Mouse (Mus musculus) hindbrain, postnatal 0 days (tissue): ENCODE measurements around the gene Tvp23a. TPM values are rescaled to one million over a fixed set of nuclear protein-coding genes. Genes with fewer than 3 reads are reported as not detected.

Experiments
- ATAC-seq: fragments of 200-750 bp; cut with Nextera tagmentation; 2 replicates; pipeline ENCODE4 v1.8.0; 2017; ENCODE audit warnings: mild to moderate bottlenecking, moderate TSS enrichment, moderate library complexity
- DNase-seq: peaks from one replicate; pipeline ENCODE4 v3.0.0-alpha.2; 2015; ENCODE audit warnings: low spot score
- H3K27ac ChIP-seq: fragments of 300-500 bp; sonication (generic); 2 replicates; pipeline ENCODE4 v1.5.1; 2014; ENCODE audit warnings: mild to moderate bottlenecking
- H3K27me3 ChIP-seq: fragments of 300-500 bp; sonication (generic); 2 replicates; pipeline ENCODE4 v1.6.1; 2014; ENCODE audit warnings: low read length, mixed read lengths; ENCODE audit not compliant: insufficient read depth
- H3K36me3 ChIP-seq: fragments of 300-500 bp; sonication (generic); 2 replicates; pipeline ENCODE4 v1.6.1; 2014; ENCODE audit warnings: low read length, mixed read lengths; ENCODE audit not compliant: insufficient read depth
- H3K4me1 ChIP-seq: fragments of 300-500 bp; sonication (generic); 2 replicates; pipeline ENCODE4 v1.6.1; 2014; ENCODE audit warnings: antibody characterized with exemption, low read length, mixed read lengths; ENCODE audit not compliant: insufficient read depth
- H3K4me2 ChIP-seq: fragments of 300-500 bp; sonication (generic); 2 replicates; pipeline ENCODE4 v1.6.1; 2014; ENCODE audit warnings: low read depth, mild to moderate bottlenecking, low read length, moderate library complexity, mixed read lengths
- H3K4me3 ChIP-seq: fragments of 300-500 bp; sonication (generic); 2 replicates; pipeline ENCODE4 v1.5.1; 2014; ENCODE audit warnings: low read length
- H3K9ac ChIP-seq: fragments of 300-500 bp; sonication (generic); replicated peaks from 2 replicates; pipeline ENCODE4 v1.6.1; 2014; ENCODE audit warnings: mild to moderate bottlenecking, low read length, moderate library complexity, mixed read lengths
- H3K9me3 ChIP-seq: fragments of 300-500 bp; sonication (generic); 2 replicates; pipeline ENCODE4 v1.6.1; 2016; ENCODE audit warnings: low read length, mixed read lengths
- CTCF ChIP-seq: IDR thresholded peaks from 2 replicates; pipeline ENCODE4 v1.5.1; 2016; ENCODE audit warnings: antibody characterized with exemption, control low read depth, low read depth
- WGBS: fragments of 180-500 bp; shearing (Covaris S2); extraction: QIAGEN DNeasy Blood & Tissue Kit; methylation state at CpG from one replicate; pipeline ENCODE4 v1.1.7; 2014; 5-methylcytosine and 5-hydroxymethylcytosine counted together
- polyA plus RNA-seq: library from polyadenylated mRNA; unstranded; fragments of >200 nt; fragmentation: Nextera tagmentation; extraction: Ambion mirVana; gene quantifications from 2 replicates; pipeline ENCODE4 v1.2.1, GENCODE M21; 2015
- total RNA-seq: library from RNA; depleted of rRNA; stranded (reverse); fragments of >200 nt; gene quantifications from 2 replicates; pipeline ENCODE4 v1.2.3, GENCODE M21; 2014

Gene Tvp23a
- total and polyA plus RNA-seq, 2 experiments from 2014 or later = 38.5 to 75.5 TPM

DNA sequence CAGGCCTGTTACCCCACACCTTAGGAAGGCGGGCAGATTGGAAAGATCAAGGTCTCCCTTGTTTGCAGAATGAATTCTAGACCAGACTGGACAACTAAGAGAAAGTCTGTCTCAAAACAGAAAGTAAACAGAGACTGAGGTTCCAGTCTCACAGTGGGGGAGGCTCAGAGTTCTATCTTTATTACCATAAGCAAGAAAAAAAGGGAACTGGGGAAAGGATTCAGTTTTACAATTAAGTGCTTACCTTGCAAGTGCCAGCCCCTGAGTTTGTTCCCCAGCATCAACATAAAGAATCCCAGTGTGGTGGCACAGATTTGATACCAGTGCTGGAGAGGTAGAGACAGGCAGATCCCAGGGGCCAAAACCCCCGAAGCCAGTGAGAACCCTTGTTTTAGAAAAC is 28.8 kb upstream of the Tvp23a start:
- no peaks in the 10 kb centered on the region for H3K4me1 ChIP-seq
- no peak overlapping the region for H3K27ac ChIP-seq
- H3K36me3 ChIP-seq = no peaks in the 10 kb centered on the region
- TF ChIP-seq CTCF = no peak
- DNase-seq (no peak), ATAC-seq (no peak)
- no peak overlapping the region for H3K4me3 ChIP-seq
- no peaks in the 10 kb centered on the region for H3K9me3 ChIP-seq
- H3K9ac ChIP-seq = no peak overlapping the region
- no peak overlapping the region for H3K4me2 ChIP-seq
- no peaks in the 10 kb centered on the region for H3K27me3 ChIP-seq
- WGBS = 80% methylated on average over 2 of the region's 2 CpGs

DNA sequence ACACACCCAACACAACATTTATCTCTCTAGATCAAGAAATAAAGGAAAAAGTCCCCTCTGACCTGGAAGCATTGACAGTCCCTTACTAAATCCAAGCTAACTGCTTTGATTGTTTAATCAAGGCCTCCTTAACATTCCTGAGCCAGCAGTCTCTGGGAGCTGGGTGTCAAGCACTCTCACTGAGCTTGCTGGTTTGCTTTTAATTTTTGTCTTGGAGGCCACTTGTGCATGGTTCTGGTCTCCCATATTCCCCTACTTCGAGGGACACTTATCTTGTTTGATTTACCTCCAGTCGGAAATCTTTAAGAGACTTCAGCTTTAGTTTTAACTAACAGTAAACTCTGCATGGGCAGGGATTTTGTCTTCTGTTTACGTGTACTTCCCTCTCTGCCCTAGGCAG is 27.8 kb upstream of the Tvp23a start:
- TF ChIP-seq CTCF = no peak
- Histone ChIP-seq H3K4me3 (no peak overlapping the region), H3K4me2 (no peak overlapping the region), H3K27me3 (no peaks in the 10 kb centered on the region), H3K9me3 (no peaks in the 10 kb centered on the region), H3K9ac (no peak overlapping the region), H3K27ac (no peak overlapping the region), H3K36me3 (no peaks in the 10 kb centered on the region), H3K4me1 (no peaks in the 10 kb centered on the region)
- DNase-seq (no peak), ATAC-seq (no peak)
- 73% methylated on average over 3 of the region's 3 CpGs for WGBS

DNA sequence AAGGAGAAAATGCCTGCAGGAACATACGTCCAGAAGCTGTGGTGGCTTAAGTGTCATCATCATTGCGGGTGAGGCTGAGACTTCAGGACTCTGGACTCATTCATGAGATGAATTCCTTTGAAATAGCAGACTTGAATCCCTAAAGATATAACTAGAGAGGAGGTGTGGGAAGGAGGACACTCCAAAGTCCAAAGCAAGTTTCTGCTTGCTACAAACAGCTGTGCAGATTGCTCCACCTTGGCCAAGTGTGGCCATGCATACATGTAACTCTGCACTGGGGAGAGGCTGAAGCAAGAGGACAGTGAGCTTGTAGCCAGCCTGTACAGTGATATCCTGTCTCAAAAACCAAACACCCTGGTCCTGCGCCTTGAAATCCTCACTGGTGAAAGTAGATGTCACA is 24.8 kb upstream of the Tvp23a start:
- Histone ChIP-seq H3K27ac (no peak overlapping the region), H3K36me3 (no peaks in the 10 kb centered on the region), H3K4me1 (no peaks in the 10 kb centered on the region), H3K27me3 (no peaks in the 10 kb centered on the region), H3K9me3 (no peaks in the 10 kb centered on the region), H3K4me2 (no peak overlapping the region), H3K4me3 (no peak overlapping the region), H3K9ac (no peak overlapping the region)
- no peak for DNase-seq
- TF ChIP-seq CTCF = no peak
- 94% methylated on average over 3 of the region's 3 CpGs for WGBS
- no peak for ATAC-seq

DNA sequence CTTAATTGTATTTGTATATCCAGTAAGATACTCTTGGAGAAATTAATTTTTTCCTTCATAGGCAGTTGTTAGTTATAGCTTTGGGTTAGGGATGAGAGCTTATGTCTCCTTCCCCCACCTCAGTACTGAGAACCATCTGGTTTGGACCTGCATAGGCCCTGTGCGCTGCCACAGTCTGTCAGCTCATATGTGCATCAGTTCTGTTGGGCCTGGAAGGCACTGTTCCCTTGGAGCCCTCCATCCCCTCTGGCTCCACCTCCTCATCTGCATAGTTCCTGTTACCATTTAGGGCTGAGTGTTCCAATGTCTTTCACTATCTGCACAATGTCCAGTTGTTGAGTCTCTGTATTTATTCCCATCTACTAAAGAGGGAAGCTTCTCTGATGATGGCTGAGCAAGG is 21.0 kb upstream of the Tvp23a start:
- no peaks in the 10 kb centered on the region for H3K9me3 ChIP-seq
- no peak for TF ChIP-seq CTCF
- DNase-seq = no peak
- no peak overlapping the region for H3K4me2 ChIP-seq
- no peak for ATAC-seq
- no peak overlapping the region for H3K4me3 ChIP-seq
- 59% methylated on average over 1 of the region's 1 CpGs for WGBS
- no peak overlapping the region for H3K9ac ChIP-seq
- H3K27me3 ChIP-seq = no peaks in the 10 kb centered on the region
- no peaks in the 10 kb centered on the region for H3K4me1 ChIP-seq
- H3K36me3 ChIP-seq = no peaks in the 10 kb centered on the region
- H3K27ac ChIP-seq = no peak overlapping the region

DNA sequence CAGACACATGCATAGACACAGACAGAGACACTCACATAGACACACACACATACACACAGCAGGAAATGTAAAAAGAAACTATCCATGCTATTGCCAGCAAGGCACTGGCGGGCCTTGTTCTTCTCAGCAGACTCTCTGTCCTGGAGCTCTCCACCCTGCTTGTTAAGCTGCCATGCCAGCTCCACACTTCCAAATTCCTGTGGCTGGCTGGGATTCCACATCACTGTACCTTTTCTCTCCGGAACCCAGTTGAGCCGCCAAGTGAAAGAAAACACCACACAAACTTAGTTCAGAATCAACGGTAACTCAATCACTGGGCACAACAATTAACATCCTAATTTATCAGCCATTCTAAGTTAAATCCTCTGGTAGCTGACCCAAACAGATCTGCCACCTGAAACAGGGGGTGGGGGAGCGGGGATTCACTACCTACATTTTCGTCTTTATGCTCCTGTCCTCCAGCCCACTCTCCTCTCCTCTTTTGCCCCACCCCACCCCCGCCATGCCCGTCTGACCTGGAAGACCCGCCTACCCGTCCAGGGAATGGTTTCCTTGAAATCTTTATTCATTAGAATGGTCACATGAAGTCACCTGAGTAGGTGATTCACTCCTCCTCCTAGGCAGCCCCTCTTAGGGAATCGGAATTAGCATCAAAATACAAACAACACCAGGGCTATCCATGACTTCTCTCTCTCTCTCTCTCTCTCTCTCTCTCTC is 20.4 kb upstream of the Tvp23a start:
- H3K4me3 ChIP-seq = no peak overlapping the region
- H3K27me3 ChIP-seq = no peaks in the 10 kb centered on the region
- no peaks in the 10 kb centered on the region for H3K36me3 ChIP-seq
- H3K9me3 ChIP-seq = no peaks in the 10 kb centered on the region
- DNase-seq (no peak), ATAC-seq (no peak)
- no peak overlapping the region for H3K27ac ChIP-seq
- no peak overlapping the region for H3K4me2 ChIP-seq
- 37% methylated on average over 11 of the region's 11 CpGs for WGBS
- no peak for TF ChIP-seq CTCF
- no peak overlapping the region for H3K9ac ChIP-seq
- H3K4me1 ChIP-seq = no peaks in the 10 kb centered on the region

DNA sequence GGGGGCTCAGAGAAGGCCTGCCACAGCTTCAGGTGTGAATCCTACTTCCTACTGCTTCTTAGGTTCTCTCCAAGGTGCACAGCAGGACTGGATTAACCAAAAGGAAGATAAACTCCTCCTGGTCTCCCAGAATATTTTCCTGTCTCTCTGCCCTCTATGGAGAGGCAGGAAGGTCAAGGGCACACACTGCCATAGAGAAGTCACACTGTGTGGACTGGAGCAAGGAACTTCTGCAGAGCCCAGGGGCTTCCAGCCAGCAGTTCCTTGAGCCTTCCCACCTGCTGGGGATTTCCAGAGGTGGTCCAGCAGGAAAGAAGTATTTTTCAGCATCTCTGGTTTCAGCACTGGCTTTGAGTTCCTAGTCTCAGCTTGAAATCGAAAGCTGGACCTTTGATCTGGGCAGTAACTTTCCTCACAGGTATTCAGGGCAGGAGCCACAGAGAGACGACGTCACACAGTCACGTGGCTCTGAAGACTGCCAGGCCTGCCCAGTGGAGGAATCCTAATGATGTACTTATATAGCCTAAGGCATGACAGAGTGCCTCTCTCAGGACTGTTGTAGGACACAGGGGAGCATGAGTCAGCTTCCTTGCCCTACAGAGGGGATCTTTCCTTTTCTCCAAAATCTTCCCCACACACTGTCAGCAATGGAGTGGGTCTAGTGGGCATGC is 18.0 kb upstream of the Tvp23a start:
- no peak for TF ChIP-seq CTCF

DNA sequence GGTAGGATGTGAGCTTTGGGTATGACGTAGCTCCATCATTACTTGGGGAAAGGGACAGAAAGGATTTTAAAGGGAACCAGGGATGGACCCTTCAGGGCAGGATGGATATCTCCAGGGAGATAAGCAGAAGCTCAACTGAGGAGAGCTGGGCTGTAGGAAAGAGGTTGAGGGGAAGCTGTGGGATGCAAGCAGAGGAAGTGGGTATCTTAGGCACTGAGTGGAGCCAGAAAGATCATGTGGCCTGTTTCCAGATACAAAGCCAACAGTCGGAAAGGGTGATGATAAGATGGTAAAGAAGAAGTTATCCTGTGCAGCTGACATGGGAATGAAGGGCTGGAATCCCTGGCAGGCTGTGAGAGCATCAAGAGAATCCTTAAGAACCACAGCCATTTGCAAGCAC is 14.0 kb upstream of the Tvp23a start:
- WGBS = 90% methylated on average over 2 of the region's 2 CpGs
- H3K36me3 ChIP-seq = no peaks in the 10 kb centered on the region
- no peak for ATAC-seq

More for the DNA sequence above, 18.0 kb upstream of the Tvp23a start:
- Histone ChIP-seq H3K4me1 (no peaks in the 10 kb centered on the region), H3K4me3 (no peak overlapping the region), H3K27me3 (no peaks in the 10 kb centered on the region), H3K9me3 (no peaks in the 10 kb centered on the region), H3K27ac (no peak overlapping the region), H3K36me3 (no peaks in the 10 kb centered on the region), H3K9ac (no peak overlapping the region), H3K4me2 (no peak overlapping the region)
- ATAC-seq = no peak
- no peak for DNase-seq
- WGBS = 35% methylated on average over 4 of the region's 4 CpGs

More for the DNA sequence above, 14.0 kb upstream of the Tvp23a start:
- H3K4me3 ChIP-seq = no peak overlapping the region
- H3K9ac ChIP-seq = no peak overlapping the region
- no peak overlapping the region for H3K4me2 ChIP-seq
- no peak for TF ChIP-seq CTCF
- H3K9me3 ChIP-seq = no peaks in the 10 kb centered on the region
- H3K27ac ChIP-seq = no peak overlapping the region
- DNase-seq = no peak
- no peaks in the 10 kb centered on the region for H3K27me3 ChIP-seq
- H3K4me1 ChIP-seq = no peaks in the 10 kb centered on the region
